Mouse (Mus musculus) thymus, postnatal 4 days (tissue): ENCODE results near the gene Cd7.
"Not testable (repeated sequence)": the region's sequence is repeated elsewhere in the genome, so short reads cannot be mapped to it uniquely, and the experiment has no call there.

ENCODE experiments used
- DNase-seq: peaks from one replicate; pipeline ENCODE4 v3.0.0; 2021

The Cd7 gene

GRCm38 (mm10) chr11:121045286-121045685 lies 6.1 kb upstream of the Cd7 start:
- DNase-seq = no peak

- not testable (repeated sequence) for DNase-seq
Observed at GRCm38 (mm10) chr11:121043025-121043424, 3.8 kb upstream of the Cd7 start.

- DNase-seq = no peak
Observed at GRCm38 (mm10) chr11:121042480-121042879, 3.3 kb upstream of the Cd7 start.

GRCm38 (mm10) chr11:121041636-121042035 lies 2.4 kb upstream of the Cd7 start:
- no peak for DNase-seq

- peak; percentile 91 for DNase-seq
Observed at GRCm38 (mm10) chr11:121041212-121041611, 2.0 kb upstream of the Cd7 start.

- DNase-seq = peak; percentile 35
Observed at GRCm38 (mm10) chr11:121038366-121039240, 615 bp downstream of the Cd7 start.

GRCm38 (mm10) chr11:121033118-121033517 lies 6.1 kb downstream of the Cd7 start:
- DNase-seq = no peak

GRCm38 (mm10) chr11:121027259-121027658 lies 12.0 kb downstream of the Cd7 start:
- no peak for DNase-seq

GRCm38 (mm10) chr11:121024163-121024562 lies 15.1 kb downstream of the Cd7 start:
- no peak for DNase-seq

- DNase-seq = no peak
Observed at GRCm38 (mm10) chr11:121019501-121019900, 19.7 kb downstream of the Cd7 start.

- DNase-seq = peak; percentile 79
Observed at GRCm38 (mm10) chr11:121017703-121018102, 21.5 kb downstream of the Cd7 start.

- DNase-seq = no peak
Observed at GRCm38 (mm10) chr11:121015472-121015871, 23.7 kb downstream of the Cd7 start.

GRCm38 (mm10) chr11:121014896-121015300 lies 24.3 kb downstream of the Cd7 start:
- no peak for DNase-seq

- DNase-seq = no peak
Observed at GRCm38 (mm10) chr11:121013656-121014055, 25.6 kb downstream of the Cd7 start.

GRCm38 (mm10) chr11:121010044-121010755 lies 29.0 kb downstream of the Cd7 start:
- no peak for DNase-seq

- DNase-seq = no peak
Observed at GRCm38 (mm10) chr11:121006184-121006583, 33.0 kb downstream of the Cd7 start.

GRCm38 (mm10) chr11:121004281-121004680 lies 34.9 kb downstream of the Cd7 start:
- DNase-seq = no peak

GRCm38 (mm10) chr11:121001966-121002365 lies 37.3 kb downstream of the Cd7 start:
- no peak for DNase-seq

- DNase-seq = no peak
Observed at GRCm38 (mm10) chr11:120994741-120995140, 44.5 kb downstream of the Cd7 start.

GRCm38 (mm10) chr11:120993586-120993985 lies 45.6 kb downstream of the Cd7 start:
- no peak for DNase-seq

- no peak for DNase-seq
Observed at GRCm38 (mm10) chr11:120993080-120993479, 46.1 kb downstream of the Cd7 start.

- DNase-seq = no peak
Observed at GRCm38 (mm10) chr11:120991791-120992190, 47.4 kb downstream of the Cd7 start.

GRCm38 (mm10) chr11:120990951-120991526 lies 48.2 kb downstream of the Cd7 start, which contains the start of gene Csnk1d:
TSS of gene Csnk1d (minus strand) at chr11:120991330.
- peak; percentile 100 for DNase-seq
